Mouse (Mus musculus): ENCODE data around the gene Fcho2.

DNA sequence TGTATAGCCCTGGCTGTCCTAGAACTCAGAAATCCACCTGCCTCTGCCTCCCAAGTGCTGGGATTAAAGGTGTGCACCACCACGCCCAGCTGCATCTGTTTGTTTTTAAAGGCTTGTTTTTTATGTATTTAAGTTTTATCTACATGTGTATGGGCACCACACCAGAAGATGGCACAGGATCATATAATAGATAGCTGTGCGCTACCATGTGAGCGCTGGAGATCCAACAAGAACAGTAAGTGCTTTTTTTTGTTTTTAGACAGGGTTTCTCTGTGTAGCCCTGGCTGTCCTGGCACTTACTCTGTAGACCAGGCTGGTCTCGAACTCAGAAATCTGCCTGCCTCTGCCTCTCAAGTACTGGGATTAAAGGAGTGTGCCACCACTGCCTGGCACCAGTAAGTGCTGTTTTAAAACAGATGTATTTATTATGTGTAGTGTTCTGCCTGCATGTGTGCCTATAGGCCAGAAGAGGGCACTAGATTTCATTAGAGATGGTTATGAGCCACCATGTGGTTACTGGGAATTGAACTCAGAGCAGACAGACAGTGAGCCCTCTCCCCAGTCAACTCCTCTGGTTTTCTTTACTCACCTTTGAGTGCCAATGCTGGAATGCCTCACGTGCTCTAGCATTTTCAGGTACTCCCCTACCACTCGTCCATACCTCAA lies 21.3 kb upstream of the Fcho2 start:
- TF ChIP-seq CTCF (conservative IDR thresholded peaks at IDR 0.05; ENCODE audit: insufficient read depth, insufficient read length, low read depth, low read length) (0 out of 2 replicates have a peak, but pooled peaks have one; percentile 8), POLR2A (IDR thresholded peaks at IDR 0.05; ENCODE audit: low read depth, low read length) (no peak)
